Mouse (Mus musculus) lung, postnatal 0 days (tissue): ENCODE measurements at regions not wholly inside any gene's neighbourhood (a gene's known extent, or its start where the extent isn't known, plus 50 kb on each side); places are given as distances from the start of the nearest gene placed in this dataset.

Source experiments
- CTCF ChIP-seq: IDR thresholded peaks from 2 replicates; pipeline ENCODE4 v1.5.1; 2016; ENCODE audit warnings: antibody characterized with exemption, mild to moderate bottlenecking
- EP300 ChIP-seq: IDR thresholded peaks from 2 replicates; pipeline ENCODE4 v1.6.1; 2016; ENCODE audit warnings: antibody characterized with exemption, mild to moderate bottlenecking, control low read depth

- TF ChIP-seq EP300 (no peak), CTCF (no peak)
Measured at GRCm38 (mm10) chr9:43667386-43667785, 76.4 kb upstream of the Nectin1 start.
